Mouse (Mus musculus): ENCODE results near the gene Vwa1. TPM values are rescaled to one million over a fixed set of nuclear protein-coding genes. Genes with fewer than 3 reads are reported as not detected.
A peak's percentile ranks its signal among the peaks of the same experiment; 100 is the strongest.

The Vwa1 gene
- total and polyA plus RNA-seq, 3 experiments: 0.13 to 1.8 (median 0.15) TPM

GRCm38 (mm10) chr4:155775855-155776254 is 1.4 kb upstream of the Vwa1 start:
- Histone ChIP-seq H3K27ac (ENCODE audit: insufficient read depth, low read depth) (no peak overlapping the region), H3K4me3 (replicated peaks in 1 of 3; ENCODE audit: low read depth in 2 of 3, low read length in 2 of 3, poor library complexity in 1 of 3) (no peak overlapping the region), H3K27me3 (replicated peaks) (peaks cover 50% of the 10 kb centered on the region), H3K9me3 (replicated peaks; ENCODE audit: low read length) (no peaks in the 10 kb centered on the region), H3K36me3 (replicated peaks in 1 of 2; ENCODE audit: control insufficient read depth in 1 of 2, insufficient read depth in 1 of 2, low read length in 1 of 2) (no peaks in the 10 kb centered on the region), H3K79me2 (replicated peaks; ENCODE audit: control insufficient read depth, extremely low read depth, insufficient read depth, poor library complexity, severe bottlenecking) (no peaks in the 10 kb centered on the region), H3K4me2 (ENCODE audit: insufficient read depth, low read depth, poor library complexity, severe bottlenecking) (no peak overlapping the region), H3K4me1 (ENCODE audit: control insufficient read depth in 1 of 2, insufficient read depth in 2 of 2) (peaks cover 14 to 36% of the 10 kb centered on the region in 2 experiments), H3K9ac (ENCODE audit: insufficient read depth, low read depth) (no peak overlapping the region)
- dilution Hi-C loops (cut with MboI; ENCODE audit: extremely low pct_ligation_motif_present, extremely low pct_unique_long_range_greater_than_20kb, low sequenced_read_pairs) (no loop called here), in situ Hi-C loops (cut with MboI; ENCODE audit: low pct_ligation_motif_present, low pct_unique_long_range_greater_than_20kb, low sequenced_read_pairs) (no loop called here)
- TF ChIP-seq TCF12 (IDR thresholded peaks at IDR 0.05; ENCODE audit: low read depth, low read length): no peak
- TF ChIP-seq MAX (IDR thresholded peaks at IDR 0.05; ENCODE audit: low read length): no peak
- TF ChIP-seq ETS1 (conservative IDR thresholded peaks at IDR 0.05; ENCODE audit: low read depth, low read length): no peak
- TF ChIP-seq UBTF (IDR thresholded peaks at IDR 0.05; ENCODE audit: low read depth, low read length): no peak
- TF ChIP-seq ELF1 (IDR thresholded peaks at IDR 0.05; ENCODE audit: low read depth, low read length): no peak
- no peak for TF ChIP-seq ZNF384 (IDR thresholded peaks at IDR 0.05; ENCODE audit: low read depth, low read length)
- TF ChIP-seq MXI1 (IDR thresholded peaks at IDR 0.05; ENCODE audit: low read depth, low read length): no peak
- no peak for TF ChIP-seq CTCF (conservative IDR thresholded peaks at IDR 0.05 in 1 of 2, IDR thresholded peaks at IDR 0.05 in 1 of 2; ENCODE audit: low read depth in 2 of 2, low read length in 2 of 2)
- no peak for TF ChIP-seq USF1 (IDR thresholded peaks at IDR 0.05; ENCODE audit: low read depth, low read length)
- no peak for TF ChIP-seq ZMIZ1 (IDR thresholded peaks at IDR 0.05; ENCODE audit: low read depth, low read length)
- no peak for TF ChIP-seq E2F4 (IDR thresholded peaks at IDR 0.05; ENCODE audit: insufficient replicate concordance, low read depth, low read length)
- no peak for TF ChIP-seq ZC3H11A (IDR thresholded peaks at IDR 0.05; ENCODE audit: low read depth, low read length)
- TF ChIP-seq CHD2 (IDR thresholded peaks at IDR 0.05; ENCODE audit: low read length): no peak
- no peak for TF ChIP-seq JUND (conservative IDR thresholded peaks at IDR 0.05; ENCODE audit: low read depth, low read length)
- TF ChIP-seq RAD21 (IDR thresholded peaks at IDR 0.05; ENCODE audit: low read depth, low read length): no peak
- no peak for TF ChIP-seq MAZ (IDR thresholded peaks at IDR 0.05; ENCODE audit: low read depth, low read length)
- no peak for TF ChIP-seq HCFC1 (IDR thresholded peaks at IDR 0.05; ENCODE audit: low read depth, low read length)
- no peak for DNase-seq (ENCODE audit: extremely low read depth)

GRCm38 (mm10) chr4:155774971-155775740 is 658 bp upstream of the Vwa1 start:
- in situ Hi-C loops (cut with MboI; ENCODE audit: low pct_ligation_motif_present, low pct_unique_long_range_greater_than_20kb, low sequenced_read_pairs): no loop called here
- Histone ChIP-seq H3K9me3 (replicated peaks; ENCODE audit: low read length) (no peaks in the 10 kb centered on the region), H3K4me1 (ENCODE audit: control insufficient read depth in 1 of 2, insufficient read depth in 2 of 2) (peaks cover 17 to 38% of the 10 kb centered on the region in 2 experiments), H3K36me3 (replicated peaks in 1 of 2; ENCODE audit: control insufficient read depth in 1 of 2, insufficient read depth in 1 of 2, low read length in 1 of 2) (no peaks in the 10 kb centered on the region), H3K9ac (ENCODE audit: insufficient read depth, low read depth) (no peak overlapping the region), H3K4me2 (ENCODE audit: insufficient read depth, low read depth, poor library complexity, severe bottlenecking) (peak overlapping the region; percentile 79; the same call in 1 of the 2 replicates), H3K79me2 (replicated peaks; ENCODE audit: control insufficient read depth, extremely low read depth, insufficient read depth, poor library complexity, severe bottlenecking) (no peaks in the 10 kb centered on the region), H3K27me3 (replicated peaks) (peaks cover 52% of the 10 kb centered on the region), H3K27ac (ENCODE audit: insufficient read depth, low read depth) (no peak overlapping the region), H3K4me3 (replicated peaks in 1 of 3; ENCODE audit: low read depth in 2 of 3, low read length in 2 of 3, poor library complexity in 1 of 3) (no peak overlapping the region)
- peak; percentile 55 for DNase-seq (ENCODE audit: extremely low read depth)
- dilution Hi-C loops (cut with MboI; ENCODE audit: extremely low pct_ligation_motif_present, extremely low pct_unique_long_range_greater_than_20kb, low sequenced_read_pairs): no loop called here
- TF ChIP-seq EP300 (IDR thresholded peaks at IDR 0.05; ENCODE audit: low read length): peak; percentile 16; the same call in 1 of the 2 replicates
- TF ChIP-seq MYC (IDR thresholded peaks at IDR 0.05; ENCODE audit: low read depth, low read length): no peak
- peak; percentile 42 for TF ChIP-seq BHLHE40 (IDR thresholded peaks at IDR 0.05; ENCODE audit: low read depth, low read length)
- 0 out of 2 replicates have a peak, but pooled peaks have one; percentile 24 for TF ChIP-seq MAZ (IDR thresholded peaks at IDR 0.05; ENCODE audit: low read depth, low read length)
- TF ChIP-seq ETS1 (conservative IDR thresholded peaks at IDR 0.05; ENCODE audit: low read depth, low read length): peak; percentile 27; the same call in 1 of the 2 replicates
- no peak for TF ChIP-seq NRF1 (IDR thresholded peaks at IDR 0.05; ENCODE audit: low read depth, low read length)
- no peak for TF ChIP-seq TBP (conservative IDR thresholded peaks at IDR 0.05; ENCODE audit: low read depth, low read length)
- TF ChIP-seq JUND (conservative IDR thresholded peaks at IDR 0.05; ENCODE audit: low read depth, low read length): no peak
- no peak for TF ChIP-seq MAX (IDR thresholded peaks at IDR 0.05; ENCODE audit: low read length)
- TF ChIP-seq POLR2A (IDR thresholded peaks at IDR 0.05; ENCODE audit: low read depth, low read length): no peak
- no peak for TF ChIP-seq CHD2 (IDR thresholded peaks at IDR 0.05; ENCODE audit: low read length)
- TF ChIP-seq JUN (IDR thresholded peaks at IDR 0.05; ENCODE audit: insufficient read depth, low read depth, low read length): no peak
- no peak for TF ChIP-seq ZNF384 (IDR thresholded peaks at IDR 0.05; ENCODE audit: low read depth, low read length)
- TF ChIP-seq GABPA (IDR thresholded peaks at IDR 0.05; ENCODE audit: insufficient replicate concordance, low read depth, low read length): no peak
- no peak for TF ChIP-seq KAT2A (IDR thresholded peaks at IDR 0.05; ENCODE audit: insufficient replicate concordance, low read length)
- peak; percentile 29; the same call in 1 of the 2 replicates for TF ChIP-seq MEF2A (IDR thresholded peaks at IDR 0.05; ENCODE audit: borderline replicate concordance, low read depth, low read length)
- TF ChIP-seq USF2 (conservative IDR thresholded peaks at IDR 0.05; ENCODE audit: low read depth, low read length): no peak
- no peak for TF ChIP-seq IRF4 (IDR thresholded peaks at IDR 0.05; ENCODE audit: low read depth, low read length)
- no peak for TF ChIP-seq USF1 (IDR thresholded peaks at IDR 0.05; ENCODE audit: low read depth, low read length)
- TF ChIP-seq SIN3A (IDR thresholded peaks at IDR 0.05; ENCODE audit: low read length): no peak; the same call in 1 of the 2 replicates
- no peak for TF ChIP-seq RCOR1 (conservative IDR thresholded peaks at IDR 0.05; ENCODE audit: low read depth, low read length)

Measured in CH12.LX (cell line).